Mouse (Mus musculus): ENCODE measurements around the gene Ice1.

GRCm38 (mm10) chr13:70670080-70670479 is 32.6 kb upstream of the Ice1 start:
- TF ChIP-seq CTCF (conservative IDR thresholded peaks at IDR 0.05; ENCODE audit: insufficient read depth, insufficient read length, low read depth, low read length) (no peak), POLR2A (IDR thresholded peaks at IDR 0.05; ENCODE audit: low read depth, low read length) (no peak)
